Mouse (Mus musculus) forebrain, embryonic 14.5 days (tissue): ENCODE data around the gene Nxpe3. TPM values are rescaled to one million over a fixed set of nuclear protein-coding genes. Genes with fewer than 3 reads are reported as not detected.

ENCODE experiments used
- ATAC-seq: fragments of 200-750 bp; cut with Nextera tagmentation; 2 replicates; pipeline ENCODE4 v1.8.0; 2017; ENCODE audit warnings: mild to moderate bottlenecking, moderate library complexity
- DNase-seq: peaks from one replicate; pipeline ENCODE4 v3.0.0-alpha.2; 2015; ENCODE audit warnings: low spot score
- H3K27ac ChIP-seq: fragments of 300-500 bp; sonication (generic); 2 replicates; pipeline ENCODE4 v1.5.1; 2014; ENCODE audit warnings: low read depth, mild to moderate bottlenecking, control low read depth, low read length, moderate library complexity
- H3K27me3 ChIP-seq: fragments of 300-500 bp; sonication (generic); replicated peaks from 2 replicates; pipeline ENCODE4 v1.6.1; 2014; ENCODE audit warnings: low read length, control low read depth, mixed read lengths; ENCODE audit not compliant: control insufficient read depth, insufficient read depth
- H3K36me3 ChIP-seq: fragments of 300-500 bp; sonication (generic); 2 replicates; pipeline ENCODE4 v1.6.1; 2014; ENCODE audit warnings: low read length, control low read depth; ENCODE audit not compliant: control insufficient read depth, insufficient read depth
- H3K4me1 ChIP-seq: fragments of 300-500 bp; sonication (generic); 2 replicates; pipeline ENCODE4 v1.6.1; 2014; ENCODE audit warnings: antibody characterized with exemption, low read length, control low read depth; ENCODE audit not compliant: control insufficient read depth, insufficient read depth
- H3K4me2 ChIP-seq: fragments of 300-500 bp; sonication (generic); 2 replicates; pipeline ENCODE4 v1.6.1; 2014; ENCODE audit warnings: mild to moderate bottlenecking, control low read depth, low read length
- H3K4me3 ChIP-seq: fragments of 300-500 bp; sonication (generic); 2 replicates; pipeline ENCODE4 v1.5.1; 2014; ENCODE audit warnings: low read depth, low read length, control low read depth
- H3K9ac ChIP-seq: fragments of 300-500 bp; sonication (generic); 2 replicates; pipeline ENCODE4 v1.6.1; 2014; ENCODE audit warnings: mild to moderate bottlenecking, low read length, control low read depth, moderate library complexity
- H3K9me3 ChIP-seq: fragments of 300-500 bp; sonication (generic); replicated peaks from 2 replicates; pipeline ENCODE4 v1.6.1; 2016; ENCODE audit warnings: low read length, control low read depth, mixed read lengths; ENCODE audit not compliant: control insufficient read depth
- WGBS: fragments of 180-500 bp; shearing (Covaris S2); extraction: QIAGEN DNeasy Blood & Tissue Kit; methylation state at CpG from one replicate; pipeline ENCODE4 v1.1.7; 2014; 5-methylcytosine and 5-hydroxymethylcytosine counted together
- polyA plus RNA-seq: library from polyadenylated mRNA; unstranded; fragments of >200 nt; fragmentation: Nextera tagmentation; extraction: Ambion mirVana; gene quantifications from 2 replicates; pipeline ENCODE4 v1.2.1, GENCODE M21; 2014

Nxpe3 gene
- polyA plus RNA-seq, 1 experiment from 2014 or later, result 1.3 TPM

- Histone ChIP-seq H3K27ac (no peak overlapping the region), H3K4me3 (peak overlapping the region; percentile 77), H3K4me1 (peaks cover 10% of the 10 kb centered on the region; the same call in 1 of the 2 replicates), H3K9me3 (no peaks in the 10 kb centered on the region), H3K36me3 (peaks cover 14% of the 10 kb centered on the region), H3K9ac (peak overlapping the region; percentile 79), H3K27me3 (no peaks in the 10 kb centered on the region), H3K4me2 (peak overlapping the region; percentile 96)
- no peak for ATAC-seq
- DNase-seq, result peak; percentile 25
- 11% methylated on average over 20 of the region's 20 CpGs for WGBS
Observed at GRCm38 (mm10) chr16:55820916-55821570, 74.0 kb downstream of the Nxpe3 start.

GRCm38 (mm10) chr16:55820161-55820915 lies 74.7 kb downstream of the Nxpe3 start:
- Histone ChIP-seq H3K36me3 (peaks cover 21% of the 10 kb centered on the region), H3K9ac (peak overlapping the region; percentile 79; the same call in 1 of the 2 replicates), H3K4me2 (peak overlapping the region; percentile 96), H3K4me1 (peaks cover 10% of the 10 kb centered on the region; the same call in 1 of the 2 replicates), H3K27me3 (no peaks in the 10 kb centered on the region), H3K4me3 (peak overlapping the region; percentile 77), H3K9me3 (no peaks in the 10 kb centered on the region), H3K27ac (no peak overlapping the region)
- DNase-seq, result no peak
- no peak for ATAC-seq
- 42% methylated on average over 13 of the region's 13 CpGs for WGBS

- Histone ChIP-seq H3K4me1 (peaks cover 10% of the 10 kb centered on the region; the same call in 1 of the 2 replicates), H3K27ac (no peak overlapping the region), H3K4me2 (peak overlapping the region; percentile 28), H3K36me3 (peaks cover 22% of the 10 kb centered on the region), H3K9ac (no peak overlapping the region), H3K4me3 (no peak overlapping the region), H3K27me3 (no peaks in the 10 kb centered on the region), H3K9me3 (no peaks in the 10 kb centered on the region)
- DNase-seq (peak; percentile 33), ATAC-seq (no peak)
- 39% methylated on average over 15 of the region's 15 CpGs for WGBS
Observed at GRCm38 (mm10) chr16:55819186-55819861, 75.8 kb downstream of the Nxpe3 start.

GRCm38 (mm10) chr16:55817717-55818515 lies 77.2 kb downstream of the Nxpe3 start:
- Histone ChIP-seq H3K27ac (no peak overlapping the region), H3K4me1 (peaks cover 10% of the 10 kb centered on the region; the same call in 1 of the 2 replicates), H3K27me3 (no peaks in the 10 kb centered on the region), H3K4me3 (no peak overlapping the region), H3K9me3 (no peaks in the 10 kb centered on the region), H3K9ac (no peak overlapping the region), H3K4me2 (no peak overlapping the region), H3K36me3 (peaks cover 30% of the 10 kb centered on the region)
- WGBS, result 96% methylated on average over 28 of the region's 28 CpGs
- ATAC-seq (no peak), DNase-seq (no peak)

- 98% methylated on average over 13 of the region's 13 CpGs for WGBS
- H3K36me3 ChIP-seq, result peaks cover 39% of the 10 kb centered on the region
- no peaks in the 10 kb centered on the region for H3K27me3 ChIP-seq
- no peak for DNase-seq
- H3K9ac ChIP-seq, result no peak overlapping the region
- no peak for ATAC-seq
- peaks cover 10% of the 10 kb centered on the region; the same call in 1 of the 2 replicates for H3K4me1 ChIP-seq
- H3K4me3 ChIP-seq, result no peak overlapping the region
- no peak overlapping the region for H3K27ac ChIP-seq
- H3K4me2 ChIP-seq, result no peak overlapping the region
- H3K9me3 ChIP-seq, result no peaks in the 10 kb centered on the region
Observed at GRCm38 (mm10) chr16:55816202-55816941, 78.7 kb downstream of the Nxpe3 start.

- Histone ChIP-seq H3K4me1 (peaks cover 6% of the 10 kb centered on the region; the same call in 1 of the 2 replicates), H3K4me2 (no peak overlapping the region), H3K9me3 (no peaks in the 10 kb centered on the region), H3K36me3 (peaks cover 39% of the 10 kb centered on the region), H3K27me3 (no peaks in the 10 kb centered on the region), H3K4me3 (no peak overlapping the region), H3K9ac (no peak overlapping the region), H3K27ac (no peak overlapping the region)
- DNase-seq (no peak), ATAC-seq (no peak)
- 83% methylated on average over 14 of the region's 14 CpGs for WGBS
Observed at GRCm38 (mm10) chr16:55815466-55815865, 79.6 kb downstream of the Nxpe3 start.

- WGBS, result 95% methylated on average over 6 of the region's 6 CpGs
- Histone ChIP-seq H3K4me2 (no peak overlapping the region), H3K27ac (no peak overlapping the region), H3K9ac (no peak overlapping the region), H3K4me3 (no peak overlapping the region), H3K9me3 (no peaks in the 10 kb centered on the region), H3K4me1 (peaks cover 5% of the 10 kb centered on the region; the same call in 1 of the 2 replicates), H3K36me3 (peaks cover 39% of the 10 kb centered on the region), H3K27me3 (no peaks in the 10 kb centered on the region)
- no peak for ATAC-seq
- DNase-seq, result no peak
Observed at GRCm38 (mm10) chr16:55814686-55815085, 80.4 kb downstream of the Nxpe3 start.

GRCm38 (mm10) chr16:55813916-55814315 lies 81.2 kb downstream of the Nxpe3 start:
- DNase-seq (no peak), ATAC-seq (no peak)
- Histone ChIP-seq H3K4me2 (no peak overlapping the region), H3K9me3 (no peaks in the 10 kb centered on the region), H3K36me3 (peaks cover 39% of the 10 kb centered on the region), H3K27me3 (no peaks in the 10 kb centered on the region), H3K27ac (no peak overlapping the region), H3K4me1 (0 out of 2 replicates have a peak, but pooled peaks cover 1% of the 10 kb centered on the region), H3K4me3 (no peak overlapping the region), H3K9ac (no peak overlapping the region)
- WGBS, result 86% methylated on average over 15 of the region's 15 CpGs
